Mouse (Mus musculus) kidney, adult 2 months (tissue): Measurements from ENCODE around the gene Ebf1.

Source experiments
- CTCF ChIP-seq: fragments of 200-500 bp; conservative IDR thresholded peaks from 2 replicates; pipeline ENCODE4 v1.5.1; 2011; ENCODE audit warnings: low read depth, mild to moderate bottlenecking, control low read depth, low read length, moderate library complexity, mixed read lengths; ENCODE audit not compliant: insufficient read depth, insufficient read length
- POLR2A ChIP-seq: fragments of 200-500 bp; IDR thresholded peaks from one replicate; pipeline ENCODE4 v1.6.1; 2011; ENCODE audit warnings: low read depth, low read length, control low read depth

DNA sequence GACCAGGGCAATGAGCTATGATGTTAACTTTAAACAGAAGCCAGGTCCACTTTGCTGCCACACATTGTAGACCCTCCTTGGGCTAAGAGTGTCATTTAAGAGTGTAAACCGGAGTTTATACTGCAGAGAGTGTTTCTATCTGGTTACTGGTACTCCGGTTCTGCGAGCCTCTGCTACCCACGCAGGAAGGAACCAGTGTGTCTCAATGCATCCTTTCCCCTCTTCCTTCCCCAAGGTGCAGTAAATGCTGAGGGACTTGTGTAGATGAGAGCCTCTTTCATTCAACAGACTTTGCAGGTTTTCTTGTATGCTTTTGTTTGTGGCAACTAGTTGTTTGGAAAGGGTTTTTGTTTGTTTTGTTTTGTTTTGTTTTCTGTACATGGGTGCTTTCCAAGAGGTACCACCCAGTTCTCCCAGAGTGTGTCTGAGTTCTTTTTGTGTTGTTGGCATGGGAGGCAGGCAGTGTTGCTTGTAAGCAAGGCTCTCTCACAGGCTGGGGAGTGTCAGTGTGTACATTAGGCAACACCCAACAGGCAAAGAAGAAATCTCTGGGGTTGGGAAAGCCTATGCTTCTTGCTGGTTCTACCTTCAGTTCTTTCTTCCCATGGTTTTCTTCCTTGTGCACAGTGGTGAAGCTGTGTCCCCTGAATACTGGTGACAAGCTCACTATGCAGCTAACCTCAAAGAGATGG is 191.9 kb downstream of the Ebf1 start:
- TF ChIP-seq CTCF = no peak
- no peak for TF ChIP-seq POLR2A
